Mouse (Mus musculus) embryonic fibroblast, embryonic 13.5 days (primary cell): ENCODE measurements around the gene Atf6b.

Experiments
- CTCF ChIP-seq: IDR thresholded peaks from 2 replicates; pipeline ENCODE4 v1.5.1; 2011; ENCODE audit warnings: mild to moderate bottlenecking, control low read depth, low read length, moderate library complexity, borderline replicate concordance; ENCODE audit not compliant: insufficient read depth
- POLR2A ChIP-seq: IDR thresholded peaks from 2 replicates; pipeline ENCODE4 v1.6.1; 2011; ENCODE audit warnings: low read depth, mild to moderate bottlenecking, control low read depth, low read length, moderate library complexity

GRCm38 (mm10) chr17:34645831-34646511 is 975 bp upstream of the Atf6b start:
- TF ChIP-seq CTCF (no peak), POLR2A (no peak)
